Mouse (Mus musculus): ENCODE data around the gene Zc3h18. TPM values are rescaled to one million over a fixed set of nuclear protein-coding genes. Genes with fewer than 3 reads are reported as not detected.

Zc3h18 gene
- polyA plus RNA-seq, 2 experiments from 2014 or later: 12.1 to 12.7 TPM

- ATAC-seq: no peak
These were observed 18.9 kb downstream of the Zc3h18 start for GRCm38 (mm10) chr8:122395291-122395690.

- ATAC-seq: no peak
These were observed 21.8 kb downstream of the Zc3h18 start for GRCm38 (mm10) chr8:122398186-122398585.

- no peak for ATAC-seq
These were observed 28.9 kb downstream of the Zc3h18 start for GRCm38 (mm10) chr8:122405146-122405805.

- no peak for ATAC-seq
These were observed 31.3 kb downstream of the Zc3h18 start for GRCm38 (mm10) chr8:122407678-122408077.

- ATAC-seq: no peak
These were observed 37.9 kb downstream of the Zc3h18 start for GRCm38 (mm10) chr8:122414311-122414710.

GRCm38 (mm10) chr8:122415554-122415953, 39.1 kb downstream of the Zc3h18 start:
- ATAC-seq: no peak

GRCm38 (mm10) chr8:122419881-122420555, 43.6 kb downstream of the Zc3h18 start:
- ATAC-seq: no peak

- ATAC-seq: no peak
These were observed 45.1 kb downstream of the Zc3h18 start, which contains the start of gene Il17c for GRCm38 (mm10) chr8:122421376-122422070. TSS of gene Il17c (plus strand) at chr8:122422020.

GRCm38 (mm10) chr8:122423217-122423616, 46.8 kb downstream of the Zc3h18 start:
- no peak for ATAC-seq

GRCm38 (mm10) chr8:122423659-122424058, 47.2 kb downstream of the Zc3h18 start:
- ATAC-seq: no peak

- ATAC-seq: no peak
These were observed 49.7 kb downstream of the Zc3h18 start for GRCm38 (mm10) chr8:122426145-122426544.

- ATAC-seq: no peak
These were observed 51.2 kb downstream of the Zc3h18 start for GRCm38 (mm10) chr8:122427607-122428006.

GRCm38 (mm10) chr8:122428163-122428562, 51.8 kb downstream of the Zc3h18 start:
- no peak for ATAC-seq

- ATAC-seq: no peak
These were observed 53.7 kb downstream of the Zc3h18 start for GRCm38 (mm10) chr8:122430058-122430636.

- ATAC-seq: no peak
These were observed 54.2 kb downstream of the Zc3h18 start for GRCm38 (mm10) chr8:122430646-122431045.

GRCm38 (mm10) chr8:122431694-122432442, 55.5 kb downstream of the Zc3h18 start:
- ATAC-seq: peak; percentile 4

GRCm38 (mm10) chr8:122432443-122433268, 56.2 kb downstream of the Zc3h18 start, which contains the start of gene Cyba:
TSS of gene Cyba (minus strand) at chr8:122432930.
- ATAC-seq: peak; percentile 72

- ATAC-seq: no peak
These were observed 57.0 kb downstream of the Zc3h18 start for GRCm38 (mm10) chr8:122433269-122433905.

- no peak for ATAC-seq
These were observed 59.0 kb downstream of the Zc3h18 start for GRCm38 (mm10) chr8:122435375-122435774.

GRCm38 (mm10) chr8:122436146-122436545, 59.7 kb downstream of the Zc3h18 start:
- ATAC-seq: no peak

GRCm38 (mm10) chr8:122436586-122437125, 60.2 kb downstream of the Zc3h18 start:
- ATAC-seq: no peak

Measured in CD4-positive, CD25-positive, alpha-beta regulatory T cell, adult 4 months (primary cell).